Mouse (Mus musculus): ENCODE data around the gene Mrgprb1.
"Not testable (repeated sequence)": the region's sequence is repeated elsewhere in the genome, so short reads cannot be mapped to it uniquely, and the experiment has no call there.

The Mrgprb1 gene

GRCm38 (mm10) chr7:48456242-48456641 is at the start of gene Mrgprb1:
Gene Mrgprb1 (minus strand): TSS chr7:48456342.
- DNase-seq (ENCODE audit: low spot score): no peak

GRCm38 (mm10) chr7:48499221-48499620 is 43.1 kb upstream of the Mrgprb1 start, which contains the start of gene Mrgprx2:
Gene Mrgprx2 (minus strand): TSS chr7:48499321.
- DNase-seq (ENCODE audit: low spot score): no peak

- DNase-seq (ENCODE audit: low spot score): no peak
These were observed 19.6 kb downstream of the Mrgprb1 start for GRCm38 (mm10) chr7:48436581-48436980.

GRCm38 (mm10) chr7:48435936-48436335 is 20.2 kb downstream of the Mrgprb1 start:
- not testable (repeated sequence) for DNase-seq (ENCODE audit: low spot score)
